Mouse (Mus musculus): ENCODE results near the gene Acsl1. TPM values are rescaled to one million over a fixed set of nuclear protein-coding genes. Genes with fewer than 3 reads are reported as not detected.

Acsl1 gene
- total RNA-seq (2014; rRNA removed; ENCODE audit: low replicate concordance) (275 and 297 TPM in 2 replicates), polyA plus RNA-seq (2015; fragmentation: Nextera tagmentation; extraction: Ambion mirVana) (271 and 291 TPM in 2 replicates)

- Histone ChIP-seq H3K9me3 (replicated peaks; ENCODE audit: control insufficient read depth, low read length) (no peaks in the 10 kb centered on the region), H3K4me2 (ENCODE audit: low read depth, low read length) (peak within 1 kb of the TSS; percentile 86), H3K4me3 (ENCODE audit: low read depth, low read length) (peak within 1 kb of the TSS; percentile 84), H3K4me1 (ENCODE audit: control insufficient read depth, insufficient read depth) (peaks cover 8% of the 10 kb centered on the region), H3K27me3 (ENCODE audit: control insufficient read depth, insufficient read depth, low read length) (no peaks in the 10 kb centered on the region), H3K9ac (replicated peaks; ENCODE audit: low read depth, low read length) (peak within 1 kb of the TSS; percentile 97), H3K27ac (ENCODE audit: low read depth) (peak within 1 kb of the TSS; percentile 98), H3K36me3 (replicated peaks; ENCODE audit: control insufficient read depth, insufficient read depth, low read length) (no peaks in the 10 kb centered on the region)
- under 1% methylated on average over 82 of the region's 106 CpGs for WGBS
- TF ChIP-seq CTCF (IDR thresholded peaks at IDR 0.05; ENCODE audit: low read depth) (no peak), EP300 (IDR thresholded peaks at IDR 0.05; ENCODE audit: low read depth) (no peak)
- peak; percentile 97 for DNase-seq (ENCODE audit: low spot score)
- ATAC-seq (ENCODE audit: insufficient read depth, low read depth): peak; percentile 93
These were observed at the start of gene Acsl1 for GRCm38 (mm10) chr8:46470792-46471781. Gene Acsl1, plus strand, starts transcription at chr8:46471037.

- H3K9ac ChIP-seq (replicated peaks; ENCODE audit: low read depth, low read length): no peak overlapping the region
These were observed 49.3 kb upstream of the Acsl1 start for GRCm38 (mm10) chr8:46421515-46421914.

GRCm38 (mm10) chr8:46427940-46428339 lies 42.9 kb upstream of the Acsl1 start:
- H3K27me3 ChIP-seq (ENCODE audit: control insufficient read depth, insufficient read depth, low read length): no peaks in the 10 kb centered on the region

More at GRCm38 (mm10) chr8:46421515-46421914, 49.3 kb upstream of the Acsl1 start:
- 18% methylated on average over 6 of the region's 6 CpGs for WGBS
- Histone ChIP-seq H3K4me3 (ENCODE audit: low read depth, low read length) (no peak overlapping the region), H3K4me2 (ENCODE audit: low read depth, low read length) (no peak overlapping the region), H3K27ac (ENCODE audit: low read depth) (peak overlapping the region; percentile 66), H3K4me1 (ENCODE audit: control insufficient read depth, insufficient read depth) (peaks cover 7% of the 10 kb centered on the region), H3K27me3 (ENCODE audit: control insufficient read depth, insufficient read depth, low read length) (no peaks in the 10 kb centered on the region), H3K9me3 (replicated peaks; ENCODE audit: control insufficient read depth, low read length) (no peaks in the 10 kb centered on the region), H3K36me3 (replicated peaks; ENCODE audit: control insufficient read depth, insufficient read depth, low read length) (no peaks in the 10 kb centered on the region)
- DNase-seq (ENCODE audit: low spot score): peak; percentile 94
- TF ChIP-seq EP300 (IDR thresholded peaks at IDR 0.05; ENCODE audit: low read depth) (peak; percentile 94), CTCF (IDR thresholded peaks at IDR 0.05; ENCODE audit: low read depth) (no peak)
- ATAC-seq (ENCODE audit: insufficient read depth, low read depth): peak; percentile 95

GRCm38 (mm10) chr8:46429871-46430270 lies 41.0 kb upstream of the Acsl1 start:
- ATAC-seq (ENCODE audit: insufficient read depth, low read depth) (0 out of 2 replicates have a peak, but pooled peaks have one; percentile 30), DNase-seq (ENCODE audit: low spot score) (no peak)
- no peaks in the 10 kb centered on the region for H3K9me3 ChIP-seq (replicated peaks; ENCODE audit: control insufficient read depth, low read length)
- 50% methylated on average over 7 of the region's 7 CpGs for WGBS
- H3K27ac ChIP-seq (ENCODE audit: low read depth): no peak overlapping the region
- H3K27me3 ChIP-seq (ENCODE audit: control insufficient read depth, insufficient read depth, low read length): no peaks in the 10 kb centered on the region
- H3K4me1 ChIP-seq (ENCODE audit: control insufficient read depth, insufficient read depth): no peaks in the 10 kb centered on the region
- no peak overlapping the region for H3K9ac ChIP-seq (replicated peaks; ENCODE audit: low read depth, low read length)
- H3K4me3 ChIP-seq (ENCODE audit: low read depth, low read length): no peak overlapping the region
- no peaks in the 10 kb centered on the region for H3K36me3 ChIP-seq (replicated peaks; ENCODE audit: control insufficient read depth, insufficient read depth, low read length)
- no peak overlapping the region for H3K4me2 ChIP-seq (ENCODE audit: low read depth, low read length)
- TF ChIP-seq EP300 (IDR thresholded peaks at IDR 0.05; ENCODE audit: low read depth) (no peak), CTCF (IDR thresholded peaks at IDR 0.05; ENCODE audit: low read depth) (no peak)

More at GRCm38 (mm10) chr8:46427940-46428339, 42.9 kb upstream of the Acsl1 start:
- no peak overlapping the region for H3K27ac ChIP-seq (ENCODE audit: low read depth)
- no peak overlapping the region for H3K4me3 ChIP-seq (ENCODE audit: low read depth, low read length)
- H3K36me3 ChIP-seq (replicated peaks; ENCODE audit: control insufficient read depth, insufficient read depth, low read length): no peaks in the 10 kb centered on the region
- no peak for DNase-seq (ENCODE audit: low spot score)
- no peak for ATAC-seq (ENCODE audit: insufficient read depth, low read depth)
- no peak for TF ChIP-seq EP300 (IDR thresholded peaks at IDR 0.05; ENCODE audit: low read depth)
- TF ChIP-seq CTCF (IDR thresholded peaks at IDR 0.05; ENCODE audit: low read depth): no peak
- H3K4me1 ChIP-seq (ENCODE audit: control insufficient read depth, insufficient read depth): no peaks in the 10 kb centered on the region
- no peak overlapping the region for H3K9ac ChIP-seq (replicated peaks; ENCODE audit: low read depth, low read length)
- no peak overlapping the region for H3K4me2 ChIP-seq (ENCODE audit: low read depth, low read length)
- no peaks in the 10 kb centered on the region for H3K9me3 ChIP-seq (replicated peaks; ENCODE audit: control insufficient read depth, low read length)

- 75% methylated on average over 4 of the region's 4 CpGs for WGBS
- Histone ChIP-seq H3K27me3 (ENCODE audit: control insufficient read depth, insufficient read depth, low read length) (no peaks in the 10 kb centered on the region), H3K27ac (ENCODE audit: low read depth) (no peak overlapping the region), H3K4me3 (ENCODE audit: low read depth, low read length) (no peak overlapping the region), H3K4me2 (ENCODE audit: low read depth, low read length) (no peak overlapping the region), H3K9me3 (replicated peaks; ENCODE audit: control insufficient read depth, low read length) (no peaks in the 10 kb centered on the region), H3K9ac (replicated peaks; ENCODE audit: low read depth, low read length) (no peak overlapping the region), H3K36me3 (replicated peaks; ENCODE audit: control insufficient read depth, insufficient read depth, low read length) (no peaks in the 10 kb centered on the region), H3K4me1 (ENCODE audit: control insufficient read depth, insufficient read depth) (no peaks in the 10 kb centered on the region)
- peak; percentile 16 for DNase-seq (ENCODE audit: low spot score)
- TF ChIP-seq CTCF (IDR thresholded peaks at IDR 0.05; ENCODE audit: low read depth) (no peak), EP300 (IDR thresholded peaks at IDR 0.05; ENCODE audit: low read depth) (no peak)
- ATAC-seq (ENCODE audit: insufficient read depth, low read depth): no peak
These were observed 38.9 kb upstream of the Acsl1 start for GRCm38 (mm10) chr8:46431921-46432320.

Data from heart, postnatal 0 days (tissue).